Comparison of ENCODE assay signal across 35 mouse cellular contexts in the genomic region with DNA sequence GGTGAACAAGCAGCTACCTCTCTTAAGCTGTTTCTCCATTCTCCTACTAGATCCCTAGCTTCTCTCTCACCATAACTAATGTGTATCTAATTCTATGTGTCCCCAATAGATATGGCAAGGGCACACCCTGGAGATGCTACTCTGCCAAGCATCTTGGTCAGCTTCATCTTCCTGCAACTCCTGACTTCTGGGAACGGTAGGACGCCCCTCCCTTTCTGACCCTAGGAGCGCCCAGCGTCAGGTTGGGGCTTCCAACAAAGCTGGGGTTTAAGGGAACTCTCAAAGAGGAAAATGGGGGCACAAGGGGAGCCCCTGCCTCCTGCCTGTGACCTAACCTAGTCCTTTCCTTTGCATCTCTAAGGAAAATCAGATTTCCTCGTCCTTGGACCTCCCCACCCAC. TPM values are rescaled to one million over a fixed set of nuclear protein-coding genes. Genes with fewer than 3 reads are reported as not detected.
DNase-seq lines count a peak whose midpoint lies in the region; ATAC-seq and TF ChIP-seq lines count a peak whose summit lies in the region.
"Had no signal": no experiment of that assay in that cellular context is flagged by ENCODE, and none has a peak within 500 bp of the region (broad histone marks: within the 10 kb centered on the region; RNA-seq: fewer than 3 reads in every experiment).

No protein-coding gene starts in this region.

- no peak overlapping the region for H3K9ac ChIP-seq in lung, embryonic 14.5 days
- peak overlapping the region; percentile 98 for H3K9ac ChIP-seq in liver, embryonic 14.5 days (replicated peaks)
- H3K9ac ChIP-seq in forebrain, embryonic 11.5 days (ENCODE audit: low read length) = no peak overlapping the region
- H3K9ac ChIP-seq: embryonic facial prominence, embryonic 13.5 days; heart, embryonic 13.5 days; hindbrain, embryonic 14.5 days; neural tube, embryonic 15.5 days had no signal

- no peaks in the 10 kb centered on the region for H3K9me3 ChIP-seq in lung, embryonic 14.5 days (ENCODE audit: low read depth, low read length)
- no peaks in the 10 kb centered on the region for H3K9me3 ChIP-seq in liver, embryonic 14.5 days (ENCODE audit: control insufficient read depth, low read length)
- no peaks in the 10 kb centered on the region for H3K9me3 ChIP-seq in forebrain, embryonic 11.5 days (ENCODE audit: control insufficient read depth, low read length)
- H3K9me3 ChIP-seq: embryonic facial prominence, embryonic 13.5 days; G1E; heart, embryonic 13.5 days; neural tube, embryonic 15.5 days had no signal

- no peak for TF ChIP-seq POLR2A in testis, adult 2 months (IDR thresholded peaks at IDR 0.05; ENCODE audit: control insufficient read depth, low read depth, low read length)

- no peaks in the 10 kb centered on the region for H3K27me3 ChIP-seq in lung, embryonic 14.5 days (ENCODE audit: insufficient read depth, low read length)
- H3K27me3 ChIP-seq in testis, adult 2 months (ENCODE audit: control insufficient read depth, insufficient read depth, low read length) = no peaks in the 10 kb centered on the region
- no peaks in the 10 kb centered on the region for H3K27me3 ChIP-seq in liver, embryonic 14.5 days (ENCODE audit: control insufficient read depth, insufficient read depth, low read length)
- H3K27me3 ChIP-seq in forebrain, embryonic 11.5 days (ENCODE audit: control insufficient read depth, insufficient read depth, low read length) = no peaks in the 10 kb centered on the region
- H3K27me3 ChIP-seq: embryonic facial prominence, embryonic 13.5 days; neural tube, embryonic 15.5 days had no signal

- no peak overlapping the region for H3K27ac ChIP-seq in lung, embryonic 14.5 days (ENCODE audit: low read depth)
- no peak overlapping the region; the same call in 1 of the 2 replicates for H3K27ac ChIP-seq in testis, adult 2 months (ENCODE audit: control insufficient read depth, insufficient read depth, low read depth, low read length)
- H3K27ac ChIP-seq in liver, embryonic 14.5 days = peak overlapping the region; percentile 94
- H3K27ac ChIP-seq in forebrain, embryonic 11.5 days (ENCODE audit: low read depth, low read length) = no peak overlapping the region
- H3K27ac ChIP-seq: embryonic facial prominence, embryonic 13.5 days; heart, adult 2 months; heart, embryonic 13.5 days; hindbrain, embryonic 14.5 days; macrophage; neural tube, embryonic 15.5 days had no signal

- peak overlapping the region; percentile 8; the same call in 1 of the 2 replicates for H3K4me3 ChIP-seq in lung, embryonic 14.5 days (ENCODE audit: low read depth, low read length)
- peak overlapping the region; percentile 43 for H3K4me3 ChIP-seq in testis, adult 2 months (ENCODE audit: control insufficient read depth, low read depth, low read length)
- peak overlapping the region; percentile 83 to 90 for H3K4me3 ChIP-seq in liver, embryonic 14.5 days (ENCODE audit: insufficient read depth in 1 of 2, low read depth in 2 of 2, low read length in 2 of 2)
- H3K4me3 ChIP-seq in forebrain, embryonic 11.5 days (ENCODE audit: low read depth, low read length) = no peak overlapping the region
- H3K4me3 ChIP-seq: embryonic facial prominence, embryonic 13.5 days; heart, adult 2 months; heart, embryonic 13.5 days; neural tube, embryonic 15.5 days had no signal

- no peaks in the 10 kb centered on the region for H3K4me1 ChIP-seq in lung, embryonic 14.5 days (ENCODE audit: insufficient read depth)
- peaks cover 25% of the 10 kb centered on the region for H3K4me1 ChIP-seq in testis, adult 2 months (ENCODE audit: control insufficient read depth, insufficient read depth, low read length)
- peaks cover 47 to 57% of the 10 kb centered on the region in 2 experiments for H3K4me1 ChIP-seq in liver, embryonic 14.5 days (replicated peaks; ENCODE audit: control insufficient read depth in 2 of 2, insufficient read depth in 2 of 2, low read length in 1 of 2)
- H3K4me1 ChIP-seq in forebrain, embryonic 11.5 days (replicated peaks; ENCODE audit: control insufficient read depth, insufficient read depth, low read length) = 0 out of 2 replicates have a peak, but pooled peaks cover 2% of the 10 kb centered on the region

- ATAC-seq in lung, embryonic 14.5 days (ENCODE audit: insufficient read depth) = no peak
- 0 out of 2 replicates have a peak, but pooled peaks have one; percentile 19 for ATAC-seq in liver, embryonic 14.5 days (ENCODE audit: insufficient read depth)
- ATAC-seq in forebrain, embryonic 11.5 days (replicated peaks; ENCODE audit: low FRiP score) = no peak
- ATAC-seq: forebrain, embryonic 14.5 days; intestine, postnatal 0 days; lung, postnatal 0 days had no signal

- H3K4me2 ChIP-seq in lung, embryonic 14.5 days = no peak overlapping the region
- H3K4me2 ChIP-seq in liver, embryonic 14.5 days (ENCODE audit: low read depth) = peak overlapping the region; percentile 84
- H3K4me2 ChIP-seq in forebrain, embryonic 11.5 days (ENCODE audit: low read depth, low read length, severe bottlenecking) = no peak overlapping the region
- H3K4me2 ChIP-seq: embryonic facial prominence, embryonic 13.5 days; heart, embryonic 13.5 days; hindbrain, embryonic 14.5 days; neural tube, embryonic 15.5 days had no signal

- no peak for TF ChIP-seq CTCF in lung, embryonic 14.5 days (IDR thresholded peaks at IDR 0.05; ENCODE audit: low read depth)
- TF ChIP-seq CTCF in testis, adult 2 months (IDR thresholded peaks at IDR 0.05; ENCODE audit: control insufficient read depth, insufficient read depth, insufficient replicate concordance, low read depth, low read length) = no peak
- TF ChIP-seq CTCF in liver, embryonic 14.5 days (IDR thresholded peaks at IDR 0.05; ENCODE audit: low read depth) = no peak

- DNase-seq in lung, embryonic 14.5 days = no peak
- DNase-seq in lung, postnatal 10 days = no peak
- DNase-seq in testis, postnatal 10 days (ENCODE audit: low spot score) = no peak
- DNase-seq in liver, embryonic 14.5 days (ENCODE audit: low read depth in 3 of 3, low spot score in 3 of 3) = no peak
- no peak for DNase-seq in right cerebral cortex, postnatal 4 days
- DNase-seq in forebrain, embryonic 11.5 days (ENCODE audit: low spot score) = no peak
- no peak for DNase-seq in adrenal gland, postnatal 25 days
- DNase-seq: adrenal gland, adult 8-10 months; cerebellum, adult 11 months; cerebellum, adult 9-11 months; gastrocnemius, postnatal 36 days; heart, adult 2 months; heart, postnatal 10 days; kidney, postnatal 25 days; midbrain, embryonic 14.5 days; retina, postnatal 1 day; right cerebral cortex, postnatal 14 days; thymus, adult 2 months; thymus, postnatal 36 days had no signal

- no peaks in the 10 kb centered on the region for H3K36me3 ChIP-seq in lung, embryonic 14.5 days (ENCODE audit: insufficient read depth)
- no peaks in the 10 kb centered on the region for H3K36me3 ChIP-seq in testis, adult 2 months (ENCODE audit: control insufficient read depth, insufficient read depth, low read length)
- H3K36me3 ChIP-seq in liver, embryonic 14.5 days (replicated peaks; ENCODE audit: control insufficient read depth, insufficient read depth, low read depth) = peaks cover 38% of the 10 kb centered on the region
- H3K36me3 ChIP-seq in forebrain, embryonic 11.5 days (ENCODE audit: control insufficient read depth, insufficient read depth, low read length) = no peaks in the 10 kb centered on the region
- H3K36me3 ChIP-seq: embryonic facial prominence, embryonic 13.5 days; G1E; heart, embryonic 13.5 days; neural tube, embryonic 15.5 days had no signal

- 68% methylated on average over 5 of the region's 5 CpGs for WGBS in lung, embryonic 14.5 days
- WGBS in liver, embryonic 14.5 days (ENCODE audit: insufficient replicate concordance) = 43% methylated on average over 5 of the region's 5 CpGs
- WGBS in forebrain, embryonic 11.5 days = 73% methylated on average over 5 of the region's 5 CpGs

- no peak for TF ChIP-seq EP300 in liver, embryonic 14.5 days (IDR thresholded peaks at IDR 0.05; ENCODE audit: low read depth)

RNA-seq across cellular contexts. Expression of a gene that starts 1.1 kb away (rescaled TPM):
- not detected in 2 replicates for polyA plus RNA-seq in lung, embryonic 14.5 days (2014; fragmentation: Nextera tagmentation; extraction: Ambion mirVana)
- 6.8 and 10.1 TPM in 2 replicates for polyA plus RNA-seq in testis, adult 2 months (2012; rRNA removed)
- polyA plus RNA-seq in liver, embryonic 14.5 days (2012; rRNA removed) = 18.2 and 19.3 TPM in 2 replicates
- 9.1 and 9.6 TPM in 2 replicates for polyA plus RNA-seq in liver, embryonic 14.5 days (2014; fragmentation: Nextera tagmentation; extraction: Ambion mirVana)
- polyA plus RNA-seq in forebrain, embryonic 11.5 days (2014; fragmentation: Nextera tagmentation; extraction: Ambion mirVana) = not detected in 2 replicates
- not detected in 2 replicates for total RNA-seq in adrenal gland, postnatal 25 days (2021)
- total RNA-seq: adrenal gland, adult 8-10 months; gastrocnemius, postnatal 36 days; heart, adult 2 months; layer of hippocampus, adult 18-20 months; left cerebral cortex, adult 18-20 months; left cerebral cortex, postnatal 14 days; liver, adult 2 months had no signal
- polyA plus RNA-seq: embryonic facial prominence, embryonic 13.5 days; forebrain, embryonic 14.5 days; G1E; hindbrain, embryonic 14.5 days; intestine, postnatal 0 days; kidney, embryonic 14.5 days; limb, embryonic 11.5 days; liver, adult 2 months; macrophage had no signal

RNA-seq across cellular contexts. Expression of a gene that starts 14.7 kb away (rescaled TPM):
- 7.8 and 7.9 TPM in 2 replicates for polyA plus RNA-seq in lung, embryonic 14.5 days (2014; fragmentation: Nextera tagmentation; extraction: Ambion mirVana)
- polyA plus RNA-seq in testis, adult 2 months (2012; rRNA removed) = 23.7 and 35.2 TPM in 2 replicates
- 3.9 and 4.6 TPM in 2 replicates for polyA plus RNA-seq in liver, embryonic 14.5 days (2012; rRNA removed)
- polyA plus RNA-seq in liver, embryonic 14.5 days (2014; fragmentation: Nextera tagmentation; extraction: Ambion mirVana) = 5.2 and 5.4 TPM in 2 replicates
- polyA plus RNA-seq in forebrain, embryonic 11.5 days (2014; fragmentation: Nextera tagmentation; extraction: Ambion mirVana) = 8.1 and 8.8 TPM in 2 replicates
- 4.9 and 6.3 TPM in 2 replicates for total RNA-seq in adrenal gland, postnatal 25 days (2021)

RNA-seq across cellular contexts. Expression of a gene that starts 20.0 kb away (rescaled TPM):
- 273 and 293 TPM in 2 replicates for polyA plus RNA-seq in lung, embryonic 14.5 days (2014; fragmentation: Nextera tagmentation; extraction: Ambion mirVana)
- polyA plus RNA-seq in testis, adult 2 months (2012; rRNA removed) = 215 and 247 TPM in 2 replicates
- 80.8 and 83.3 TPM in 2 replicates for polyA plus RNA-seq in liver, embryonic 14.5 days (2012; rRNA removed)
- polyA plus RNA-seq in liver, embryonic 14.5 days (2014; fragmentation: Nextera tagmentation; extraction: Ambion mirVana) = 104 and 120 TPM in 2 replicates
- polyA plus RNA-seq in forebrain, embryonic 11.5 days (2014; fragmentation: Nextera tagmentation; extraction: Ambion mirVana) = 386 and 426 TPM in 2 replicates
- total RNA-seq in adrenal gland, postnatal 25 days (2021) = 154 and 161 TPM in 2 replicates

RNA-seq across cellular contexts. Expression of a gene that starts 30.0 kb away (rescaled TPM):
- 9.0 and 9.5 TPM in 2 replicates for polyA plus RNA-seq in lung, embryonic 14.5 days (2014; fragmentation: Nextera tagmentation; extraction: Ambion mirVana)
- 8.7 and 8.9 TPM in 2 replicates for polyA plus RNA-seq in testis, adult 2 months (2012; rRNA removed)
- 15.7 and 16.0 TPM in 2 replicates for polyA plus RNA-seq in liver, embryonic 14.5 days (2012; rRNA removed)
- 4.2 and 6.0 TPM in 2 replicates for polyA plus RNA-seq in liver, embryonic 14.5 days (2014; fragmentation: Nextera tagmentation; extraction: Ambion mirVana)
- polyA plus RNA-seq in forebrain, embryonic 11.5 days (2014; fragmentation: Nextera tagmentation; extraction: Ambion mirVana) = 84.9 and 93.6 TPM in 2 replicates
- 8.5 and 9.6 TPM in 2 replicates for total RNA-seq in adrenal gland, postnatal 25 days (2021)
- polyA plus RNA-seq: G1E; liver, adult 2 months; macrophage had no signal

RNA-seq across cellular contexts. Expression of a gene that starts 35.7 kb away (rescaled TPM):
- 18.1 and 18.5 TPM in 2 replicates for polyA plus RNA-seq in lung, embryonic 14.5 days (2014; fragmentation: Nextera tagmentation; extraction: Ambion mirVana)
- polyA plus RNA-seq in testis, adult 2 months (2012; rRNA removed) = 6.4 and 6.5 TPM in 2 replicates
- 11.0 and 11.5 TPM in 2 replicates for polyA plus RNA-seq in liver, embryonic 14.5 days (2012; rRNA removed)
- polyA plus RNA-seq in liver, embryonic 14.5 days (2014; fragmentation: Nextera tagmentation; extraction: Ambion mirVana) = 13.5 and 16.7 TPM in 2 replicates
- polyA plus RNA-seq in forebrain, embryonic 11.5 days (2014; fragmentation: Nextera tagmentation; extraction: Ambion mirVana) = 52.9 and 54.1 TPM in 2 replicates
- total RNA-seq in adrenal gland, postnatal 25 days (2021) = 21.2 and 25.6 TPM in 2 replicates
